Mouse (Mus musculus): Measurements from ENCODE around the gene Parp14. TPM values are rescaled to one million over a fixed set of nuclear protein-coding genes. Genes with fewer than 3 reads are reported as not detected.
"Not testable (repeated sequence)": the region's sequence is repeated elsewhere in the genome, so short reads cannot be mapped to it uniquely, and the experiment has no call there.

Parp14 gene
- total RNA-seq (2021), result 1 to 10 TPM; 1.1 to 1.4 TPM

GRCm38 (mm10) chr16:35871048-35871851 lies at the start of gene Parp14:
Parp14 (minus strand) TSS chr16:35871544.
- peak in 1 of 2 experiments; percentile 7 for DNase-seq (ENCODE audit: low spot score in 2 of 2)
- intact Hi-C loops (cut with DNase I), result no loop called here

GRCm38 (mm10) chr16:35918721-35919543 lies 47.6 kb upstream of the Parp14 start:
- no peak for DNase-seq (ENCODE audit: low spot score in 2 of 2)
- intact Hi-C loops (cut with DNase I), result no loop called here

- intact Hi-C loops (cut with DNase I), result loop anchor here (5.0 kb wide), 1 partner anchor 37 kb away; no protein-coding TSS in a partner anchor
- no peak for DNase-seq (ENCODE audit: low spot score in 2 of 2)
Measured at GRCm38 (mm10) chr16:35914301-35914700, 43.0 kb upstream of the Parp14 start.

GRCm38 (mm10) chr16:35913526-35913925 lies 42.2 kb upstream of the Parp14 start:
- intact Hi-C loops (cut with DNase I), result loop anchor here (5.0 kb wide), 1 partner anchor 36 kb away; no protein-coding TSS in a partner anchor

GRCm38 (mm10) chr16:35911449-35911848 lies 40.1 kb upstream of the Parp14 start:
- no peak for DNase-seq (ENCODE audit: low spot score in 2 of 2)
- intact Hi-C loops (cut with DNase I), result loop anchor here (5.0 kb wide), 1 partner anchor 34 kb away; no protein-coding TSS in a partner anchor

More at GRCm38 (mm10) chr16:35913526-35913925, 42.2 kb upstream of the Parp14 start:
- DNase-seq (ENCODE audit: low spot score in 2 of 2), result no peak

GRCm38 (mm10) chr16:35907432-35908201 lies 36.3 kb upstream of the Parp14 start:
- no peak for DNase-seq (ENCODE audit: low spot score in 2 of 2)
- intact Hi-C loops (cut with DNase I), result no loop called here

- DNase-seq (ENCODE audit: low spot score in 2 of 2), result no peak
- intact Hi-C loops (cut with DNase I), result no loop called here
Measured at GRCm38 (mm10) chr16:35906887-35907286, 35.5 kb upstream of the Parp14 start.

GRCm38 (mm10) chr16:35905819-35906485 lies 34.6 kb upstream of the Parp14 start:
- intact Hi-C loops (cut with DNase I), result no loop called here
- no peak for DNase-seq (ENCODE audit: low spot score in 2 of 2)

- intact Hi-C loops (cut with DNase I), result no loop called here
- DNase-seq (ENCODE audit: low spot score in 2 of 2), result no peak
Measured at GRCm38 (mm10) chr16:35905355-35905754, 34.0 kb upstream of the Parp14 start.

GRCm38 (mm10) chr16:35904121-35904736 lies 32.9 kb upstream of the Parp14 start:
- DNase-seq (ENCODE audit: low spot score in 2 of 2), result no peak
- intact Hi-C loops (cut with DNase I), result no loop called here

- intact Hi-C loops (cut with DNase I), result no loop called here
- no peak for DNase-seq (ENCODE audit: low spot score in 2 of 2)
Measured at GRCm38 (mm10) chr16:35903014-35903640, 31.8 kb upstream of the Parp14 start.

- intact Hi-C loops (cut with DNase I), result no loop called here
- no peak for DNase-seq (ENCODE audit: low spot score in 2 of 2)
Measured at GRCm38 (mm10) chr16:35900541-35900940, 29.2 kb upstream of the Parp14 start.

GRCm38 (mm10) chr16:35894997-35895396 lies 23.7 kb upstream of the Parp14 start:
- intact Hi-C loops (cut with DNase I), result no loop called here
- DNase-seq (ENCODE audit: low spot score in 2 of 2), result no peak

- DNase-seq (ENCODE audit: low spot score in 2 of 2); intact Hi-C loops (cut with DNase I): not testable (repeated sequence)
Measured at GRCm38 (mm10) chr16:35891603-35892002, 20.3 kb upstream of the Parp14 start.

- no peak for DNase-seq (ENCODE audit: low spot score in 2 of 2)
- intact Hi-C loops (cut with DNase I), result no loop called here
Measured at GRCm38 (mm10) chr16:35890645-35891044, 19.3 kb upstream of the Parp14 start.

- DNase-seq (ENCODE audit: low spot score in 2 of 2), result no peak
- intact Hi-C loops (cut with DNase I), result no loop called here
Measured at GRCm38 (mm10) chr16:35888910-35889309, 17.6 kb upstream of the Parp14 start.

- intact Hi-C loops (cut with DNase I), result no loop called here
- no peak for DNase-seq (ENCODE audit: low spot score in 2 of 2)
Measured at GRCm38 (mm10) chr16:35888174-35888573, 16.8 kb upstream of the Parp14 start.

GRCm38 (mm10) chr16:35874416-35874815 lies 3.1 kb upstream of the Parp14 start:
- DNase-seq (ENCODE audit: low spot score in 2 of 2), result peak; percentile 17 to 23
- intact Hi-C loops (cut with DNase I), result loop anchor here (2.0 kb wide), 1 partner anchor 64 kb away; the partner anchor contains the start of genes Dtx3l and Parp9

All from left cerebral cortex, postnatal 25 days (tissue).